Mouse (Mus musculus): Measurements from ENCODE around the gene Fkbp7. TPM values are rescaled to one million over a fixed set of nuclear protein-coding genes. Genes with fewer than 3 reads are reported as not detected.

Fkbp7 gene
- polyA plus RNA-seq (2017; shearing (Covaris generic)): 1 to 10 TPM; 4.8 to 5.9 TPM

DNA sequence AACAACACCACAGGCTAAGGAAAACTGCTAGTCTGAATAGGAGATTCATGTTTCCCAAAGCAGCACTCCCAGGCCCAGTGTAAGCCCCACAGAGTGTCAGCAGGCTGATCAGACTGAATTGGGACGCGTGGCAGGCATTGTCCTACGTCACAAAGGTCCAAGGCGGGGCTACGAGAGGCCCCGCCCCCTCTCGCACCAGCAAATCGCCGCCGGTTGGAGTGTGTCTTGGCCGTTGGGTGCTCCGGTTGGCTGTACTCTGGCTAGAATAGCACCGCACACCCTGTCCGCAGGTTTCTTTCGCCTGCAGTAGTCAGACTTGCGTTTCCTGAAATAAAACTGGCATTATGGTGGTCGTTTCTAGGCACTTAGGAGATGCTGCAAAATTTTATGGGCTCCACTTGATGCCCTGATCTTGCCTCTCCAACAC lies at the start of gene Fkbp7:
Fkbp7 (minus strand) TSS at position 151 of the 427 bp plus-strand sequence.
- ATAC-seq: peak; percentile 85

DNA sequence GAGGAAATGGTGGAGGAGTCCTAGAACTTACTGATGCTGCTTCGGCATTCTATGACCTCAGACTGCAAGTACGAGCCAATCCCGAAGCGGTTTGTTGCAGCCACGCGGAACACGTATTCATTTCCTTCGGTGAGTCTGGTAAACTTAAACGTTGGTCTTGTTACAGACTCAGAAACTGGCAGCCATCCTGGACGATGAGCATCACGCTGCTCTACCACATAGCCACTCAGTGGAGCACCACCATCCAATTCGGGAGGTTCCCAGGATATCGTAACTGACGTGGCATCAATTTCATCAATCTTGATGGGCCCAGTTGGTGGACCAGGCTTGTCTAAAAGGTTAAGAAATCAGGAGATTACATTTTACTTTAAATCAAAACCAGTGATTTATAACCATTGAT lies 46.7 kb upstream of the Fkbp7 start:
- no peak for ATAC-seq

- ATAC-seq: no peak
These were observed 42.1 kb upstream of the Fkbp7 start for GRCm38 (mm10) chr2:76714984-76715383.

- no peak for ATAC-seq
These were observed 35.6 kb upstream of the Fkbp7 start for GRCm38 (mm10) chr2:76708512-76708911.

DNA sequence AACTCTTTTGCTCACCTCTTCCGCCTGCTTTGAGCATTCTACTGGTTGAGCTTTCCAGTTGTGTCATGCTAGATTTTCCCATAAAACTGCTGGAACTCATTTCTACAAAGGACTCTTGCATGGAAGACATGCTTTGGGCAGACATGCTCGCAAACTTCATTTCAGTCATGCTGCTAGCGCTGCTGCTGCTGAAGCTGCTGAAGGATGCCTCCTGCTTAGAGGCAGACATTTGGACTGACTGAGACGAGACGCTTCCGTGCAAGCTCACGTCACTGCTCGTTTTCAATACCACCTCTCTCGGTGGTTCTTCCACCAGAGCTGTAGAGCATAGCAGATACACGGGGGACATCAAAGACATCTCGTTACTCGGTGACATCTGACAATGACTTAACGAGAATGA lies 32.7 kb upstream of the Fkbp7 start:
- no peak for ATAC-seq

GRCm38 (mm10) chr2:76702751-76703150 lies 29.8 kb upstream of the Fkbp7 start:
- ATAC-seq: no peak

DNA sequence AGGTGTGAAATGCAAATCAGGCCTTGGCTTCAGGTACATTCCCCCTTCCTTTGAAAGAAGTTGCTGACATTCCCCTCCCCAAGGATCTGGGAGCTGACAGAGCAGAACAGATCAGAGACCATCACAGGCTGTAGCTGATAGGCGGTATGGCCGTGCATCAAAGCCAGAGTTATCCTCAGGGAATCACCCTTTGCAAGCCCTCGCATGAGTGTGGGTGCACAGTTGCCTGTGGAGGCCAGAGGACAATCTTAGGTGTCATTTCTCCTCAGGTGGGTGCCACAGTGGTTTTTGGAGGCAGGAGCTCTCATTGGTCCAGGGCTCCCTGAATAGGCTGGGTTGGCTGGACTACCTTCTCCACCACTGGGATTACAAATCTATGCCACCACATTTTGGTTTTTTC lies 29.3 kb upstream of the Fkbp7 start:
- ATAC-seq: no peak

DNA sequence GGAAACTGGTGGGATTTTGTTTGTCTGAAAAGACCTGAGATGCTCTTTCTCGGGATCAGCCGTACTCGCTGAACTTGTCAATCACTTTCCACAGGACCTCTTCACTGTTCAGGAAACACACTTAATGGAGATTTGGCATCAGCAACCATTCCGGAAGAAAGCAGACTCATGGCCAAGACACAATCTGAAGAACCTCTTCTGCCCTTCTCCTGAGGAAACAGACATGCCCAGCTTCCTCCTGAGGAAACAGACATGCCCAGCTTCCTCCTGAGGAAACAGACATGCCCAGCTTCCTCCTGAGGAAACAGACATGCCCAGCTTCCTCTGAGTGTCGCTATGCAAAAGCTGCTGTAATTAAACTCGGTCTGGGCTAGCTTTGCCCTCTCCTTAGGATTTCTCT lies 22.4 kb upstream of the Fkbp7 start:
- ATAC-seq: no peak

GRCm38 (mm10) chr2:76693765-76694164 lies 20.8 kb upstream of the Fkbp7 start:
- no peak for ATAC-seq

- no peak for ATAC-seq
These were observed 17.7 kb upstream of the Fkbp7 start for GRCm38 (mm10) chr2:76690436-76691204.

DNA sequence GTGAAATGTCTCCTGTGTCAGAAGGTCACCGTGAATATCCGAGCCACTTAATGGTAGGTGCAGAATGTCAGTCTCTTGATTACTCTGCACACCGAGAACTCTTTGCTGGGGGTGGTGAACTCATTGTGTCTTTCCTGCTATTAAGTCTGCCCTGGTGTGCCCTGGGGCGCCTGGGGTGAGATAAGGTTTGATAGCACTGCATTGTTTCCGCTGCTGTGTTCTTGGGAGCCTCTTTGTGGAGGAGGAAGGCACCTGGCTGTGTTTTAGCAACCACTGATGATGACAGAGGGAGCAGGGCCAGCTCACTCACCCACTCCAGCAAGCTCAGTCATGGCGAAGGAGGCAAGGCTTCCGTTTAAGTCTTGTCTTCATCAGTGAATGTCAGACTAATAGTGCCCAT lies 15.2 kb upstream of the Fkbp7 start:
- no peak for ATAC-seq

DNA sequence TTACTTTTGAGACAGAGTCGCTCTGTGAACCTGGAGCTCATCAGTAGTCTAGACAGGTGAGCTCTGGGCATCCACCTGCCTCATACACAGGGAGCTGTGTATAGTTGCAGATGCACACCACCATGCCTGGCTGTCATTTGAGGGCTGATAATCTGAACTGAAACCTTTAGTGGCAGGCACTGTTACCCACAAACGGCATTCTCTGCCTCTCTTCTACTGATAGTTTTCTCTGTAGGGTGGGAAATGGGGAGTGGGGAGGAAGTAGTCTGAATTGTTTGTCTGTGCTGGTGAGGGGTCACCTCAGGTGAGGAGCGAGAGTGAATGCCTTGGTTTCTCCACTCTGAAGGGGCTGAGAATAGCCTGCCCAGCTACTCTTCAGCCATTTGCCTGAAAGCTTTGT lies 14.7 kb upstream of the Fkbp7 start:
- no peak for ATAC-seq

GRCm38 (mm10) chr2:76686986-76687385 lies 14.1 kb upstream of the Fkbp7 start:
- no peak for ATAC-seq

DNA sequence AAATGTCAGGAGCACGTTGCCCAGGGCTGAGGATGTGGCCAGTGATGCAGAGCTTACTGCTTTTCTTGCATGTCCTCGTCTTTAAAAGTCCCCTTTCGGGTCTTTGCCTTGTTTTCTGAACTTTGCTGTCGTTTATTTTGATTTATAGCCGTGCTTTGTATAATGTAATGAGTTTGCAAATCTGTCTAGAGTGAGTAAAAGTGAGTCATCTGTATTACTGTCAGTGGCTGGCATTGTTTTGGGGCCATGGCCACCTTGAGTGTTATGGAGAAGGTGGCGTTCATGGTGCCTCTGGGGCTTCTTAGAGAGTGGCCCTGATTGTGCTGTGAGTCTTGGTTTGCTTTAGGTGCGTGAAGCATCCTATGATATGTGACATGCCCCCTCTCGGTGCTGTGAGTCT lies 9.4 kb upstream of the Fkbp7 start:
- no peak for ATAC-seq

- ATAC-seq: no peak
These were observed 3.7 kb upstream of the Fkbp7 start for GRCm38 (mm10) chr2:76676401-76677226.

GRCm38 (mm10) chr2:76675949-76676348 lies 3.0 kb upstream of the Fkbp7 start:
- no peak for ATAC-seq

DNA sequence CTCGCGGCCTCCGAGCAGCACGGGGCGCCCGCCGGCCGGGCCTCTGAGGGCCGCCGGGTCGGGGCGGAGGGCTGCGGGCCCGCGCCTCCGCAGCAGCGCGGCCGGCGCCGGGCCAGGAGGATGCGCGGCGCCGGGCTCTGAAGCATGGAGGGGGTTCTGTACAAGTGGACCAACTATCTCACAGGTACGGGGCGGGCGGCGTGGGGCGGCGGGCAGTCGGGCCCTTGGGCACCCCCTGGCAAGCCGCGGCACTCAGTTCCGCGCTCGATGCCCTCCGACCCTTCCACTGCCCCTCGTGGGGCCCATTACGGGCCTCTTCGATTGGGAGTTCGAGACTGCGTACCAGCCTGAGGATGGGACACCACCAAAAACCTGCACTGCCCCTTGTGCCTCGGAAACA lies 2.5 kb upstream of the Fkbp7 start:
- ATAC-seq: peak; percentile 7

DNA sequence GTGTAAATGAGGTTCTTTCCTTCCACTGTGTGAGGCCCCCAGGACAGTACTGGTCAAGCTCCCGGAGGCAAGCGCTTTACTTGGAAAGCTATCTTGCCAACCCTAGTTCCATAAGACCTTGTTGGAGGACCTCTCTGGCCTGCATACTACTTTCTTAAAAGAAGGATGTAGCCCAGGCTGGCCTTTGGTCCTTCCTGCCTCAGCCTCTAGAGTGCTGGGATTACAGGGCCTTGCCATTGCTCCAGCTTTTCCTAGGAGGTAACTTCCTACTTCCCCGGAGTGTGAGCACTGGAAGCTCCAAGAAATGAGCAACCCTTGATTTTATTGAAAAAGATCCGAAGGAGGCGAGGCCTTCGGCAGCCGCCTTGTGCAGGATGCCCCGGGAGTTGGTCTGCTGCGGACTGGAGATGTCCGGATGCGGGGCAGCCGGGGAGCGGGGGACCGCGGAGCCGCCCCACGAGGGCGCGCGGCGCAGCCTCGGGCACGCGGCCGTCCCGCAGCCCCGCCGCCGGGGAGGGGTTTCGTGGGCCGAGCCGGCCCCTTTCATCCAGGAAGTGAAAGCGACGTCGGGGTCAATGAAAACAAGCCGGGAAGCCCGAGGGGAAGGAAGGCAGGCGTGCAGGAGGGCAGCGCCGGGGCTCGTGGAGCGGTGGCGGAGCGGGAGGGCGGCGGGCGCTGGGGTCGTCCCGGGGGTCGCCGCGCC lies 2.0 kb upstream of the Fkbp7 start, which contains the start of gene Plekha3:
Plekha3 (plus strand) TSS at position 557 of the 703 bp plus-strand sequence.
- ATAC-seq: peak; percentile 62

DNA sequence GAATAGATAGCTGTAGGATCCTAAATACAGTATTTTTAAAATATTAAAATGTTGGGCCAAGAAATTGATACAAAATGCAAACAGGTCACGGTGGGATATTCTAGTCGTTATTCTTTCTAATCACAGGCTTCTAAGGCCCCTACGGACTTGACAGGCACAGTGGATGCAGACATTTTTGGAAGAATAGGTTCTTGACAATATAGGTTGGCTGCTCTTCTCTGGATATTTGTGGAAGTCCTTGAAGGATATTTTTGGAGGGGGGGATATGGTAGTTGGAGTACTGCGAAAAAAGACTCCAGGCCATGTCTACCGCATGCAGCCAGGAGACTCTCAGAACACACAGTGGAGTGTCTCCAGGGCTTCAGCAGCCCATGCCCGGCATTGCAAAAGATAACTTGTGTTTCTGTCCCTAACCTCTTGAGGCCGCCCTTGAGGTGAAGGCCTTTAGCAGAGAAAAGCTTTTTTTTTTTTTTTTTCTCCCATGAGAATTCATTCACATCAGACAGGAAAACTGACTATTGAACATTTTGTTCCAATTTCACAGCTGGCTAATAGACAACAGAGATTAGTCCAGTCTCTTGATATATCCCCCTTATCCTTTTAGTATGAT lies 661 bp upstream of the Fkbp7 start:
- peak; percentile 38 for ATAC-seq

GRCm38 (mm10) chr2:76672134-76672745 lies 676 bp downstream of the Fkbp7 start:
- no peak for ATAC-seq

DNA sequence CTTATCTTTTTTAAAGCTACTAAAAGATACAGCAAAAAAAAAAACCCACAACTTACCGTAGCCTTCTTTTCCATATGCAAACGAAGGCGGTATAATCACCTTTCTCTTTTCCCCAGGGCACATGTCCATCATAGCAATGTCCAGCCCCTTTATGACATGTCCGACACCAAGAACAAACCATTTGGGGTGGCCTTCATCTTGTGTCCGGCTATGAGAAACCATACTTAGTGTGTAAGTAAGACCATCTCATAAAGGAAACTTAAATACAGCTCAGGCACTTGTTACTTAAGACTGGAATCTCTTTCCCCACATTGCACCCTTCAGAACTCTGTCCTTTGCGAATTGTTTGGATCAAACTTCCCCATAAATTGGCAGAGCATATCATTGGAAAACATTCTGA lies 1.3 kb downstream of the Fkbp7 start:
- no peak for ATAC-seq

DNA sequence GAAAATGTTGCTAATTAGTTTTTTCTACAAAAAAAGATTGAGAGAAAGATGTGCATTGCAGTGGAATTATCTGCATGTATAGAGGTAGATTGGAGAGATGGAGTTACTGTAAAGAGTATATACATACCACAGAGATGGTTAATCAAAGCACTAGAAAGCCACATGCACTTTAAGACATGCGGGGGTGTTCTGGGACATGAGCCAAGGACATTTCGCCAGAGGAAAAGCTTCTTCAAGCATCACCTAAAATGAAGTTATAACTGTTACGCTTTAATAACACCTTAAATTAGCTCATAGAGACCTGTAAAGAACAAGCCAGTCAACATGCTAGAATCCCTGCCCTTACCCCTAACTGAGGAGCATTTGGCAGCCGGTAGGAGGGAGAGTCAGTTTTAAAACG lies 5.7 kb downstream of the Fkbp7 start:
- ATAC-seq: no peak

All from CD4-positive, CD25-positive, alpha-beta regulatory T cell, adult 4 months (primary cell).